ENCODE assay signal across 10 mouse cellular contexts in the genomic region with DNA sequence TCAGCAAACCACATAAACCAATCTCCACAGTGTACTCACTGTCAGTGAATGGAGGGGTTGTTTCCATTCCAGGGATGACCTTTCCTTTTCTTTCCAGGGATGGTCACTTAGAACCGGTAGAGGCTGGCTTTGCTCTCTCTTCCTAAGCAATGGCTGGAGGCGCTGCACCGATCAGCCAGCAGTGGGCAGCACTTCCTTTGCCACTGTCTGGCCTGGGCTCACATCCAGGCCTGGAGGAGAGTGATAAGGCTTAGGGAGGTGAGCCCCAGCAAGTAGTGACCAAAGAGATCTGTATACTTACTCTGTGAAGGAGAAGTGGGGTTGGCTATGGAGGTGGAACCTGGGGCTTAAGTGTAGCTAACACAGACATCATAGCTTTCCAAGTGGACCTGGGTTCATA. TPM values are rescaled to one million over a fixed set of nuclear protein-coding genes. Genes with fewer than 3 reads are reported as not detected.
DNase-seq lines count a peak whose midpoint lies in the region; ATAC-seq and TF ChIP-seq lines count a peak whose summit lies in the region.
"Had no signal": no experiment of that assay in that cellular context is flagged by ENCODE, and none has a peak within 500 bp of the region (broad histone marks: within the 10 kb centered on the region; RNA-seq: fewer than 3 reads in every experiment).

No protein-coding gene starts in this region.

- H3K4me3 ChIP-seq in kidney, postnatal 0 days (replicated peaks; ENCODE audit: low read depth, low read length), result no peak overlapping the region
- no peak overlapping the region for H3K4me3 ChIP-seq in kidney, embryonic 16.5 days (ENCODE audit: low read length)
- H3K4me3 ChIP-seq: embryonic facial prominence, embryonic 15.5 days; limb, embryonic 12.5 days had no signal

- no peaks in the 10 kb centered on the region for H3K9me3 ChIP-seq in kidney, postnatal 0 days (replicated peaks; ENCODE audit: low read length)
- H3K9me3 ChIP-seq in kidney, embryonic 16.5 days (ENCODE audit: low read length), result no peaks in the 10 kb centered on the region
- H3K9me3 ChIP-seq: embryonic facial prominence, embryonic 15.5 days; limb, embryonic 12.5 days had no signal

- intact Hi-C loops in gastrocnemius, postnatal 14 days (cut with DNase I; ENCODE audit: low total_unique reads), result no loop called here

- peak; percentile 51 to 78 for DNase-seq in adrenal gland, adult (ENCODE audit: inconsistent age in 2 of 2, low spot score in 1 of 2)
- DNase-seq in adrenal gland, postnatal 4 days (ENCODE audit: low spot score in 2 of 2), result no peak
- DNase-seq in kidney, postnatal 0 days (ENCODE audit: low spot score), result peak; percentile 61
- peak; percentile 39 for DNase-seq in R1 (ENCODE audit: low read depth, low spot score)
- DNase-seq in gastrocnemius, postnatal 14 days, result peak; percentile 50
- DNase-seq in testis, postnatal 10 days (ENCODE audit: low spot score), result peak; percentile 73
- no peak for DNase-seq in spleen, postnatal 14 days (ENCODE audit: low spot score in 2 of 2)

- H3K9ac ChIP-seq in kidney, postnatal 0 days (ENCODE audit: low read depth, low read length), result no peak overlapping the region
- H3K9ac ChIP-seq in kidney, embryonic 16.5 days (replicated peaks; ENCODE audit: low read length), result no peak overlapping the region
- H3K9ac ChIP-seq: embryonic facial prominence, embryonic 15.5 days; limb, embryonic 12.5 days had no signal

- ATAC-seq in kidney, postnatal 0 days (replicated peaks; ENCODE audit: low FRiP score, low read depth), result no peak
- no peak for ATAC-seq in kidney, embryonic 16.5 days (ENCODE audit: low FRiP score, low TSS enrichment)

- peak; percentile 71 for TF ChIP-seq CTCF in kidney, postnatal 0 days (IDR thresholded peaks at IDR 0.05; ENCODE audit: low read depth)

- no peaks in the 10 kb centered on the region for H3K4me1 ChIP-seq in kidney, postnatal 0 days (replicated peaks; ENCODE audit: insufficient read depth, low read length)
- H3K4me1 ChIP-seq in kidney, embryonic 16.5 days (ENCODE audit: insufficient read depth, low read length), result no peaks in the 10 kb centered on the region
- H3K4me1 ChIP-seq: embryonic facial prominence, embryonic 15.5 days had no signal

- H3K27me3 ChIP-seq in kidney, postnatal 0 days (ENCODE audit: insufficient read depth, low read length), result no peaks in the 10 kb centered on the region
- no peaks in the 10 kb centered on the region for H3K27me3 ChIP-seq in kidney, embryonic 16.5 days (ENCODE audit: insufficient read depth, low read length)
- H3K27me3 ChIP-seq: embryonic facial prominence, embryonic 15.5 days had no signal

- H3K27ac ChIP-seq in kidney, postnatal 0 days, result no peak overlapping the region
- H3K27ac ChIP-seq in kidney, embryonic 16.5 days (ENCODE audit: low read length), result no peak overlapping the region
- H3K27ac ChIP-seq: embryonic facial prominence, embryonic 15.5 days; limb, embryonic 12.5 days had no signal

- H3K36me3 ChIP-seq in kidney, postnatal 0 days (ENCODE audit: insufficient read depth, low read length), result no peaks in the 10 kb centered on the region
- H3K36me3 ChIP-seq in kidney, embryonic 16.5 days (ENCODE audit: insufficient read depth, low read length), result no peaks in the 10 kb centered on the region
- H3K36me3 ChIP-seq: embryonic facial prominence, embryonic 15.5 days; limb, embryonic 12.5 days had no signal

- 11% methylated on average over 3 of the region's 3 CpGs for WGBS in kidney, postnatal 0 days
- 25% methylated on average over 3 of the region's 3 CpGs for WGBS in kidney, embryonic 16.5 days

- H3K4me2 ChIP-seq in kidney, postnatal 0 days (ENCODE audit: low read length), result no peak overlapping the region
- H3K4me2 ChIP-seq in kidney, embryonic 16.5 days (replicated peaks; ENCODE audit: low read depth, low read length), result no peak overlapping the region
- H3K4me2 ChIP-seq: embryonic facial prominence, embryonic 15.5 days; limb, embryonic 12.5 days had no signal

RNA-seq across cellular contexts. Expression of gene Asb18, which starts 12.5 kb away (rescaled TPM):
- under 1 TPM in 1 of 2 experiments, not detected in 1; 0.28 TPM for total RNA-seq in adrenal gland, postnatal 4 days (2021)
- polyA plus RNA-seq in kidney, postnatal 0 days (2015; fragmentation: Nextera tagmentation; extraction: Ambion mirVana), result not detected in 2 replicates
- not detected in 2 replicates for polyA plus RNA-seq in kidney, embryonic 16.5 days (2015; fragmentation: Nextera tagmentation; extraction: Ambion mirVana)
- total RNA-seq in gastrocnemius, postnatal 14 days (2021), result 1 to 10 TPM; 7.0 TPM

Comparison
In these comparisons a context has a peak if more than half of its experiments do, and no peak if none do; other contexts are left out.
1. DNase-seq: peak in adrenal gland, adult (2 of 2), kidney, postnatal 0 days (single experiment), R1 (single experiment), gastrocnemius, postnatal 14 days (single experiment) and testis, postnatal 10 days (single experiment); none in adrenal gland, postnatal 4 days (0 of 2) and spleen, postnatal 14 days (0 of 2).
2. RNA of gene Asb18, which starts 12.5 kb away (total RNA-seq): 7.0 TPM in gastrocnemius, postnatal 14 days; 0.28 TPM in adrenal gland, postnatal 4 days; every median in the first group is over 4 times any median in the second.